Mouse (Mus musculus) lung, postnatal 0 days (tissue): ENCODE data around the gene Mdk.

Experiments used
- CTCF ChIP-seq: IDR thresholded peaks from 2 replicates; pipeline ENCODE4 v1.5.1; 2016; ENCODE audit warnings: antibody characterized with exemption, mild to moderate bottlenecking
- EP300 ChIP-seq: IDR thresholded peaks from 2 replicates; pipeline ENCODE4 v1.6.1; 2016; ENCODE audit warnings: antibody characterized with exemption, mild to moderate bottlenecking, control low read depth

DNA sequence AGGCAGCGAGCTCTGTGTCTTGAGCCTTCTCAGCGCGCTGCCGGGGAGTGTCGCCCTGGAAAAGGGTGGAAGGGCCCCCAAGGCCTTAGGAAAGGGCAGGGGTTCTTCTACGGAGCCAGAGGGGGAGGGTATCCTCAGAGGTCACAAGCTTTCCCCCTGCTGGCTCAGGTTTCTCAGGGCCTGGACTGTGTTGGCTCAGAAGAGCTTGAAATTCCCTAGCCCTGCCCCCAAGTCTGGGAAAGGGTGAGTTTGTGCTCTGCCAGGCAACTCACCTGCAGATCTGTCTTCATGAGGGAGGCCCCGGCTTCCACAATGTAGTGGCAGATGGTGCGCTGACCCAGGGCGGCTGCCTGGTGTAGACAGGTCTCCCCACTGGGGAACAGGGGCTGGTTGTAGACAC is 1.4 kb upstream of the Mdk start:
- TF ChIP-seq CTCF (no peak), EP300 (no peak)
